Mouse (Mus musculus) adrenal gland, adult 2 months (tissue): Measurements from ENCODE around the gene Dpt. TPM values are rescaled to one million over a fixed set of nuclear protein-coding genes. Genes with fewer than 3 reads are reported as not detected.
"Not testable (repeated sequence)": the region's sequence is repeated elsewhere in the genome, so short reads cannot be mapped to it uniquely, and the experiment has no call there.

Experiments
- DNase-seq: peaks from one replicate; pipeline ENCODE4 v3.0.0; 2021
- long read RNA-seq: library from polyadenylated mRNA; stranded (forward); transcript quantifications from one replicate; pipeline ENCODE4 v2.0.0, GENCODE M21; 2021
- polyA plus RNA-seq: library from polyadenylated mRNA; depleted of rRNA; stranded (reverse); fragments of >200 nt; gene quantifications from 2 replicates; pipeline ENCODE4 v1.2.3, GENCODE M21; 2012; rRNA removed
- total RNA-seq, 2 experiments: library from RNA; stranded (reverse); gene quantifications; 2 replicates each; pipeline ENCODE4 v1.2.3; 2021

Dpt gene
- total RNA-seq (10 to 100 TPM; 22.4 to 46.6 TPM), polyA plus RNA-seq (6.2 and 8.0 TPM in 2 replicates)
- long read RNA-seq, transcript Dpt-201 (4 exons, 1,724 nt): major isoform, 6 of 8 reads
- long read RNA-seq, partial matches to known transcripts: 0 of 8 reads
- long read RNA-seq, other reads (novel, unspliced or antisense): 2 of 8 reads

GRCm38 (mm10) chr1:164796471-164796870 is at the start of gene Dpt:
Gene Dpt (plus strand): TSS chr1:164796644.
- no peak for DNase-seq

GRCm38 (mm10) chr1:164753736-164754135 is 42.7 kb upstream of the Dpt start:
- DNase-seq: no peak

- no peak for DNase-seq
Observed at GRCm38 (mm10) chr1:164755671-164756070, 40.8 kb upstream of the Dpt start.

GRCm38 (mm10) chr1:164756951-164757350 is 39.5 kb upstream of the Dpt start:
- peak; percentile 1 for DNase-seq

GRCm38 (mm10) chr1:164758401-164758800 is 38.0 kb upstream of the Dpt start:
- DNase-seq: no peak

- DNase-seq: peak; percentile 13
Observed at GRCm38 (mm10) chr1:164762276-164762675, 34.2 kb upstream of the Dpt start.

GRCm38 (mm10) chr1:164766646-164767045 is 29.8 kb upstream of the Dpt start:
- DNase-seq: no peak

GRCm38 (mm10) chr1:164770611-164771010 is 25.8 kb upstream of the Dpt start:
- peak; percentile 39 for DNase-seq

GRCm38 (mm10) chr1:164780851-164781510 is 15.5 kb upstream of the Dpt start:
- DNase-seq: no peak

- DNase-seq: no peak
Observed at GRCm38 (mm10) chr1:164786165-164786564, 10.3 kb upstream of the Dpt start.

- DNase-seq: peak; percentile 16
Observed at GRCm38 (mm10) chr1:164787771-164788170, 8.7 kb upstream of the Dpt start.

GRCm38 (mm10) chr1:164788292-164788691 is 8.2 kb upstream of the Dpt start:
- DNase-seq: no peak

GRCm38 (mm10) chr1:164790296-164790695 is 6.1 kb upstream of the Dpt start:
- not testable (repeated sequence) for DNase-seq

GRCm38 (mm10) chr1:164793049-164793448 is 3.4 kb upstream of the Dpt start:
- DNase-seq: no peak

GRCm38 (mm10) chr1:164797746-164798285 is 1.4 kb downstream of the Dpt start:
- no peak for DNase-seq

GRCm38 (mm10) chr1:164798471-164798922 is 2.1 kb downstream of the Dpt start:
- peak; percentile 58 for DNase-seq

- DNase-seq: no peak
Observed at GRCm38 (mm10) chr1:164799161-164799560, 2.7 kb downstream of the Dpt start.

- DNase-seq: no peak
Observed at GRCm38 (mm10) chr1:164804277-164804676, 7.8 kb downstream of the Dpt start.

GRCm38 (mm10) chr1:164804751-164805435 is 8.4 kb downstream of the Dpt start:
- DNase-seq: no peak

GRCm38 (mm10) chr1:164809371-164809770 is 12.9 kb downstream of the Dpt start:
- peak; percentile 44 for DNase-seq

- DNase-seq: no peak
Observed at GRCm38 (mm10) chr1:164811296-164811695, 14.9 kb downstream of the Dpt start.

GRCm38 (mm10) chr1:164814243-164814642 is 17.8 kb downstream of the Dpt start:
- DNase-seq: peak; percentile 15

- DNase-seq: no peak
Observed at GRCm38 (mm10) chr1:164815330-164815729, 18.9 kb downstream of the Dpt start.
